Comparison of ENCODE assay signal across 8 mouse cellular contexts in genomic region chr17:56022131-56022988, GRCm38 (mm10). TPM values are rescaled to one million over a fixed set of nuclear protein-coding genes. Genes with fewer than 3 reads are reported as not detected.
DNase-seq lines count a peak whose midpoint lies in the region; ATAC-seq and TF ChIP-seq lines count a peak whose summit lies in the region.

No protein-coding gene starts in this region.

- no peaks in the 10 kb centered on the region for H3K4me1 ChIP-seq in forebrain, postnatal 0 days (ENCODE audit: insufficient read depth)
- peaks cover 15% of the 10 kb centered on the region for H3K4me1 ChIP-seq in forebrain, embryonic 10.5 days
- peaks cover 36% of the 10 kb centered on the region for H3K4me1 ChIP-seq in neural tube, embryonic 13.5 days (replicated peaks)

- no peak for TF ChIP-seq CTCF in forebrain, postnatal 0 days (IDR thresholded peaks at IDR 0.05; ENCODE audit: low read depth)

- H3K9ac ChIP-seq in forebrain, postnatal 0 days = no peak overlapping the region
- no peak overlapping the region for H3K9ac ChIP-seq in neural tube, embryonic 13.5 days

- H3K4me3 ChIP-seq in forebrain, postnatal 0 days (ENCODE audit: low read depth, low read length) = no peak overlapping the region
- H3K4me3 ChIP-seq in forebrain, embryonic 10.5 days = no peak overlapping the region
- no peak overlapping the region for H3K4me3 ChIP-seq in neural tube, embryonic 13.5 days

- 0 out of 2 replicates have a peak overlapping the region, but pooled peaks have one; percentile 23 for H3K27ac ChIP-seq in forebrain, postnatal 0 days (ENCODE audit: low read depth, low read length)
- no peak overlapping the region for H3K27ac ChIP-seq in forebrain, embryonic 10.5 days
- H3K27ac ChIP-seq in neural tube, embryonic 13.5 days (replicated peaks) = peak overlapping the region; percentile 20; the same call in 1 of the 2 replicates

- 50% methylated on average over 2 of the region's 2 CpGs for WGBS in forebrain, postnatal 0 days
- 86% methylated on average over 2 of the region's 2 CpGs for WGBS in forebrain, embryonic 10.5 days
- WGBS in neural tube, embryonic 13.5 days = 47% methylated on average over 2 of the region's 2 CpGs

- H3K36me3 ChIP-seq in forebrain, postnatal 0 days (ENCODE audit: insufficient read depth) = peaks cover 25% of the 10 kb centered on the region
- peaks cover 85% of the 10 kb centered on the region for H3K36me3 ChIP-seq in forebrain, embryonic 10.5 days (replicated peaks)
- H3K36me3 ChIP-seq in neural tube, embryonic 13.5 days = peaks cover 36% of the 10 kb centered on the region

- no peak overlapping the region for H3K4me2 ChIP-seq in forebrain, postnatal 0 days (ENCODE audit: low read depth)
- no peak overlapping the region for H3K4me2 ChIP-seq in neural tube, embryonic 13.5 days

- ATAC-seq in forebrain, postnatal 0 days = no peak
- ATAC-seq in neural tube, embryonic 13.5 days (ENCODE audit: low read depth) = no peak
- no peak for ATAC-seq in megakaryocyte progenitor cell, adult 5-6 weeks (replicated peaks; ENCODE audit: poor library complexity)

- no peaks in the 10 kb centered on the region for H3K27me3 ChIP-seq in forebrain, postnatal 0 days (ENCODE audit: insufficient read depth, low read length)
- no peaks in the 10 kb centered on the region for H3K27me3 ChIP-seq in forebrain, embryonic 10.5 days (ENCODE audit: poor library complexity, severe bottlenecking)
- no peaks in the 10 kb centered on the region for H3K27me3 ChIP-seq in neural tube, embryonic 13.5 days

- no peaks in the 10 kb centered on the region for H3K9me3 ChIP-seq in forebrain, postnatal 0 days (ENCODE audit: low read length)
- H3K9me3 ChIP-seq in forebrain, embryonic 10.5 days = no peaks in the 10 kb centered on the region
- no peaks in the 10 kb centered on the region for H3K9me3 ChIP-seq in neural tube, embryonic 13.5 days

- DNase-seq in forebrain, postnatal 0 days = no peak
- DNase-seq in forebrain, embryonic 10.5 days (ENCODE audit: extremely low spot score, low spot score) = no peak
- peak; percentile 34 for DNase-seq in retina, postnatal 1 day
- no peak for DNase-seq in retina, embryonic 14.5 days (ENCODE audit: low spot score)
- DNase-seq in cerebellum, adult 9-11 months = peak; percentile 84
- no peak for DNase-seq in gastrocnemius, adult 18-20 months (ENCODE audit: low spot score)

RNA-seq across cellular contexts. Expression of gene Sh3gl1, which starts 14.1 kb away (rescaled TPM):
- 65.1 and 74.5 TPM in 2 replicates for total RNA-seq in forebrain, postnatal 0 days (2014; rRNA removed)
- 93.2 and 99.0 TPM in 2 replicates for polyA plus RNA-seq in forebrain, postnatal 0 days (2015; fragmentation: Nextera tagmentation; extraction: Ambion mirVana)
- polyA plus RNA-seq in forebrain, embryonic 10.5 days (2016; fragmentation: Nextera tagmentation; extraction: Ambion mirVana) = 152 and 157 TPM in 2 replicates
- 112 and 114 TPM in 2 replicates for polyA plus RNA-seq in neural tube, embryonic 13.5 days (2015; fragmentation: Nextera tagmentation; extraction: Ambion mirVana)
- 19.1 TPM in 2 replicates for total RNA-seq in megakaryocyte progenitor cell, adult 5-6 weeks (2015)
- total RNA-seq in megakaryocyte progenitor cell, adult 5-6 weeks (2017) = 22.1 and 25.0 TPM in 2 replicates
- 1 to 10 TPM; 7.7 to 7.9 TPM for total RNA-seq in gastrocnemius, adult 18-20 months (2021)

RNA-seq across cellular contexts. Expression of gene Mpnd, which starts 16.8 kb away (rescaled TPM):
- total RNA-seq in forebrain, postnatal 0 days (2014; rRNA removed) = 155 and 159 TPM in 2 replicates
- 99.0 and 110 TPM in 2 replicates for polyA plus RNA-seq in forebrain, postnatal 0 days (2015; fragmentation: Nextera tagmentation; extraction: Ambion mirVana)
- 105 and 114 TPM in 2 replicates for polyA plus RNA-seq in forebrain, embryonic 10.5 days (2016; fragmentation: Nextera tagmentation; extraction: Ambion mirVana)
- polyA plus RNA-seq in neural tube, embryonic 13.5 days (2015; fragmentation: Nextera tagmentation; extraction: Ambion mirVana) = 156 and 174 TPM in 2 replicates
- 9.2 and 17.4 TPM in 2 replicates for total RNA-seq in megakaryocyte progenitor cell, adult 5-6 weeks (2015)
- 76.6 and 92.5 TPM in 2 replicates for total RNA-seq in megakaryocyte progenitor cell, adult 5-6 weeks (2017)
- total RNA-seq in gastrocnemius, adult 18-20 months (2021) = 10 to 100 TPM; 34.6 to 35.4 TPM

RNA-seq across cellular contexts. Expression of gene Stap2, which starts 17.0 kb away (rescaled TPM):
- 2.2 and 4.5 TPM in 2 replicates for total RNA-seq in forebrain, postnatal 0 days (2014; rRNA removed)
- 4.0 and 4.3 TPM in 2 replicates for polyA plus RNA-seq in forebrain, postnatal 0 days (2015; fragmentation: Nextera tagmentation; extraction: Ambion mirVana)
- polyA plus RNA-seq in forebrain, embryonic 10.5 days (2016; fragmentation: Nextera tagmentation; extraction: Ambion mirVana) = 5.6 and 7.4 TPM in 2 replicates
- 6.4 and 7.4 TPM in 2 replicates for polyA plus RNA-seq in neural tube, embryonic 13.5 days (2015; fragmentation: Nextera tagmentation; extraction: Ambion mirVana)
- 0.32 TPM in 1 of 2 replicates, not detected in the other for total RNA-seq in megakaryocyte progenitor cell, adult 5-6 weeks (2015)
- not detected in 2 replicates for total RNA-seq in megakaryocyte progenitor cell, adult 5-6 weeks (2017)
- total RNA-seq in gastrocnemius, adult 18-20 months (2021) = 1 to 10 TPM; 1.9 to 3.2 TPM

RNA-seq across cellular contexts. Expression of gene Chaf1a, which starts 17.9 kb away (rescaled TPM):
- 4.7 and 5.9 TPM in 2 replicates for total RNA-seq in forebrain, postnatal 0 days (2014; rRNA removed)
- polyA plus RNA-seq in forebrain, postnatal 0 days (2015; fragmentation: Nextera tagmentation; extraction: Ambion mirVana) = 4.5 and 4.6 TPM in 2 replicates
- 53.9 and 54.7 TPM in 2 replicates for polyA plus RNA-seq in forebrain, embryonic 10.5 days (2016; fragmentation: Nextera tagmentation; extraction: Ambion mirVana)
- 6.3 and 8.0 TPM in 2 replicates for polyA plus RNA-seq in neural tube, embryonic 13.5 days (2015; fragmentation: Nextera tagmentation; extraction: Ambion mirVana)
- total RNA-seq in megakaryocyte progenitor cell, adult 5-6 weeks (2015) = 15.5 and 16.7 TPM in 2 replicates
- total RNA-seq in megakaryocyte progenitor cell, adult 5-6 weeks (2017) = 32.3 and 33.9 TPM in 2 replicates
- total RNA-seq in gastrocnemius, adult 18-20 months (2021) = under 1 TPM; 0.46 to 0.95 TPM

RNA-seq across cellular contexts. Expression of gene Fsd1, which starts 36.1 kb away (rescaled TPM):
- 106 and 113 TPM in 2 replicates for total RNA-seq in forebrain, postnatal 0 days (2014; rRNA removed)
- polyA plus RNA-seq in forebrain, postnatal 0 days (2015; fragmentation: Nextera tagmentation; extraction: Ambion mirVana) = 162 and 169 TPM in 2 replicates
- polyA plus RNA-seq in forebrain, embryonic 10.5 days (2016; fragmentation: Nextera tagmentation; extraction: Ambion mirVana) = 74.4 and 80.9 TPM in 2 replicates
- polyA plus RNA-seq in neural tube, embryonic 13.5 days (2015; fragmentation: Nextera tagmentation; extraction: Ambion mirVana) = 145 and 165 TPM in 2 replicates
- not detected in 2 replicates for total RNA-seq in megakaryocyte progenitor cell, adult 5-6 weeks (2015)
- total RNA-seq in megakaryocyte progenitor cell, adult 5-6 weeks (2017) = not detected in 2 replicates
- not detected for total RNA-seq in gastrocnemius, adult 18-20 months (2021)

Comparison
In these comparisons a context has a peak if more than half of its experiments do, and no peak if none do; other contexts are left out.
1. DNase-seq: peak in retina, postnatal 1 day (single experiment) and cerebellum, adult 9-11 months (single experiment); none in forebrain, postnatal 0 days (single experiment), forebrain, embryonic 10.5 days (single experiment), retina, embryonic 14.5 days (single experiment) and gastrocnemius, adult 18-20 months (single experiment).